Mouse (Mus musculus) midbrain, embryonic 12.5 days (tissue): ENCODE measurements at regions not wholly inside any gene's neighbourhood (a gene's known extent, or its start where the extent isn't known, plus 50 kb on each side); places are given as distances from the start of the nearest gene placed in this dataset.
A peak's percentile ranks its signal among the peaks of the same experiment; 100 is the strongest.

Experiments used
- ATAC-seq: fragments of 200-750 bp; cut with Nextera tagmentation; 2 replicates; pipeline ENCODE4 v1.8.0; 2017; ENCODE audit warnings: low read depth, moderate TSS enrichment, moderate library complexity; ENCODE audit not compliant: low FRiP score
- H3K27ac ChIP-seq: fragments of 300-500 bp; sonication (generic); replicated peaks from 2 replicates; pipeline ENCODE4 v1.5.1; 2016; ENCODE audit warnings: mild to moderate bottlenecking
- H3K27me3 ChIP-seq: fragments of 300-500 bp; sonication (generic); 2 replicates; pipeline ENCODE4 v1.6.1; 2016; ENCODE audit warnings: mild to moderate bottlenecking
- H3K36me3 ChIP-seq: fragments of 300-500 bp; sonication (generic); 2 replicates; pipeline ENCODE4 v1.6.1; 2016
- H3K4me1 ChIP-seq: fragments of 300-500 bp; sonication (generic); 2 replicates; pipeline ENCODE4 v1.6.1; 2016
- H3K4me2 ChIP-seq: fragments of 300-500 bp; sonication (generic); replicated peaks from 2 replicates; pipeline ENCODE4 v1.6.1; 2016; ENCODE audit warnings: mild to moderate bottlenecking, moderate library complexity
- H3K4me3 ChIP-seq: fragments of 300-500 bp; sonication (generic); 2 replicates; pipeline ENCODE4 v1.5.1; 2016; ENCODE audit warnings: mild to moderate bottlenecking
- H3K9ac ChIP-seq: fragments of 300-500 bp; sonication (generic); replicated peaks from 2 replicates; pipeline ENCODE4 v1.6.1; 2016; ENCODE audit warnings: mild to moderate bottlenecking, moderate library complexity
- H3K9me3 ChIP-seq: fragments of 300-500 bp; sonication (generic); 2 replicates; pipeline ENCODE4 v1.6.1; 2016; ENCODE audit warnings: mild to moderate bottlenecking
- WGBS: fragments of 180-500 bp; shearing (Covaris S2); methylation state at CpG from one replicate; pipeline ENCODE4 v1.1.7; 2016; 5-methylcytosine and 5-hydroxymethylcytosine counted together

- 0 out of 2 replicates have a peak overlapping the region, but pooled peaks have one; percentile 35 for H3K27ac ChIP-seq
- H3K4me1 ChIP-seq, result peaks cover 19% of the 10 kb centered on the region
- no peak overlapping the region for H3K4me2 ChIP-seq
- WGBS, result 22% methylated on average over 5 of the region's 5 CpGs
- no peak for ATAC-seq
- H3K9ac ChIP-seq, result no peak overlapping the region
- H3K4me3 ChIP-seq, result no peak overlapping the region
- H3K36me3 ChIP-seq, result no peaks in the 10 kb centered on the region
- no peaks in the 10 kb centered on the region for H3K9me3 ChIP-seq
- peaks cover 34% of the 10 kb centered on the region for H3K27me3 ChIP-seq
These were observed 223.2 kb upstream of the Nr2f2 start for GRCm38 (mm10) chr7:70589713-70590112.

- no peak overlapping the region for H3K4me2 ChIP-seq
- 98% methylated on average over 1 of the region's 1 CpGs for WGBS
- H3K27me3 ChIP-seq, result peaks cover 42% of the 10 kb centered on the region
- H3K27ac ChIP-seq, result no peak overlapping the region
- H3K4me3 ChIP-seq, result no peak overlapping the region
- H3K36me3 ChIP-seq, result no peaks in the 10 kb centered on the region
- H3K9ac ChIP-seq, result no peak overlapping the region
- no peak for ATAC-seq
- H3K4me1 ChIP-seq, result peaks cover 19% of the 10 kb centered on the region
- H3K9me3 ChIP-seq, result no peaks in the 10 kb centered on the region
These were observed 221.5 kb upstream of the Nr2f2 start for GRCm38 (mm10) chr7:70588061-70588460.

- Histone ChIP-seq H3K4me2 (no peak overlapping the region), H3K4me3 (no peak overlapping the region), H3K9me3 (no peaks in the 10 kb centered on the region), H3K36me3 (no peaks in the 10 kb centered on the region), H3K27ac (no peak overlapping the region), H3K27me3 (peaks cover 44% of the 10 kb centered on the region), H3K9ac (no peak overlapping the region), H3K4me1 (no peaks in the 10 kb centered on the region)
- no peak for ATAC-seq
- WGBS, result 68% methylated on average over 13 of the region's 13 CpGs
These were observed 217.9 kb upstream of the Nr2f2 start for GRCm38 (mm10) chr7:70584480-70584879.

GRCm38 (mm10) chr7:70576112-70576910 is 209.8 kb upstream of the Nr2f2 start:
- H3K9me3 ChIP-seq, result no peaks in the 10 kb centered on the region
- no peak overlapping the region for H3K27ac ChIP-seq
- ATAC-seq, result peak; percentile 49; the same call in 1 of the 2 replicates
- 38% methylated on average over 15 of the region's 15 CpGs for WGBS
- H3K9ac ChIP-seq, result no peak overlapping the region
- no peak overlapping the region for H3K4me2 ChIP-seq
- peaks cover 3% of the 10 kb centered on the region for H3K27me3 ChIP-seq
- peaks cover 4% of the 10 kb centered on the region for H3K4me1 ChIP-seq
- no peaks in the 10 kb centered on the region for H3K36me3 ChIP-seq
- H3K4me3 ChIP-seq, result no peak overlapping the region

- no peak overlapping the region for H3K27ac ChIP-seq
- H3K4me1 ChIP-seq, result peaks cover 4% of the 10 kb centered on the region
- no peak overlapping the region for H3K4me3 ChIP-seq
- H3K36me3 ChIP-seq, result no peaks in the 10 kb centered on the region
- no peak overlapping the region for H3K9ac ChIP-seq
- H3K4me2 ChIP-seq, result no peak overlapping the region
- peaks cover 3% of the 10 kb centered on the region; the same call in 1 of the 2 replicates for H3K27me3 ChIP-seq
- H3K9me3 ChIP-seq, result no peaks in the 10 kb centered on the region
- no peak for ATAC-seq
- 83% methylated on average over 2 of the region's 2 CpGs for WGBS
These were observed 209.1 kb upstream of the Nr2f2 start for GRCm38 (mm10) chr7:70575614-70576013.

- H3K4me3 ChIP-seq, result no peak overlapping the region
- no peaks in the 10 kb centered on the region for H3K36me3 ChIP-seq
- no peak for ATAC-seq
- no peaks in the 10 kb centered on the region for H3K9me3 ChIP-seq
- no peak overlapping the region for H3K4me2 ChIP-seq
- no peak overlapping the region for H3K9ac ChIP-seq
- peaks cover 3% of the 10 kb centered on the region; the same call in 1 of the 2 replicates for H3K27me3 ChIP-seq
- WGBS, result 84% methylated on average over 6 of the region's 6 CpGs
- H3K27ac ChIP-seq, result no peak overlapping the region
- H3K4me1 ChIP-seq, result peaks cover 4% of the 10 kb centered on the region
These were observed 207.7 kb upstream of the Nr2f2 start for GRCm38 (mm10) chr7:70574194-70574593.

- 90% methylated on average over 1 of the region's 1 CpGs for WGBS
- H3K4me1 ChIP-seq, result no peaks in the 10 kb centered on the region
- no peaks in the 10 kb centered on the region for H3K27me3 ChIP-seq
- no peak overlapping the region for H3K9ac ChIP-seq
- H3K36me3 ChIP-seq, result no peaks in the 10 kb centered on the region
- no peak overlapping the region for H3K4me3 ChIP-seq
- no peaks in the 10 kb centered on the region for H3K9me3 ChIP-seq
- no peak for ATAC-seq
- H3K4me2 ChIP-seq, result no peak overlapping the region
- no peak overlapping the region for H3K27ac ChIP-seq
These were observed 198.5 kb upstream of the Nr2f2 start for GRCm38 (mm10) chr7:70565034-70565433.

- H3K36me3 ChIP-seq, result no peaks in the 10 kb centered on the region
- no peaks in the 10 kb centered on the region for H3K9me3 ChIP-seq
- no peak overlapping the region for H3K4me2 ChIP-seq
- H3K4me1 ChIP-seq, result no peaks in the 10 kb centered on the region
- no peak for ATAC-seq
- WGBS, result 76% methylated on average over 5 of the region's 5 CpGs
- no peak overlapping the region for H3K27ac ChIP-seq
- no peak overlapping the region for H3K4me3 ChIP-seq
- no peak overlapping the region for H3K9ac ChIP-seq
- H3K27me3 ChIP-seq, result no peaks in the 10 kb centered on the region
These were observed 182.5 kb upstream of the Nr2f2 start for GRCm38 (mm10) chr7:70548936-70549450.

GRCm38 (mm10) chr7:70541881-70542665 is 175.5 kb upstream of the Nr2f2 start:
- WGBS, result 90% methylated on average over 10 of the region's 10 CpGs
- H3K27me3 ChIP-seq, result no peaks in the 10 kb centered on the region
- H3K36me3 ChIP-seq, result no peaks in the 10 kb centered on the region
- H3K4me2 ChIP-seq, result no peak overlapping the region
- no peaks in the 10 kb centered on the region for H3K9me3 ChIP-seq
- no peak overlapping the region for H3K9ac ChIP-seq
- ATAC-seq, result no peak
- H3K4me1 ChIP-seq, result no peaks in the 10 kb centered on the region
- no peak overlapping the region for H3K4me3 ChIP-seq
- H3K27ac ChIP-seq, result no peak overlapping the region

- Histone ChIP-seq H3K36me3 (no peaks in the 10 kb centered on the region), H3K27me3 (no peaks in the 10 kb centered on the region), H3K4me1 (no peaks in the 10 kb centered on the region), H3K9ac (no peak overlapping the region), H3K9me3 (no peaks in the 10 kb centered on the region), H3K4me3 (no peak overlapping the region), H3K4me2 (no peak overlapping the region), H3K27ac (no peak overlapping the region)
- no peak for ATAC-seq
- 85% methylated on average over 9 of the region's 9 CpGs for WGBS
These were observed 172.6 kb upstream of the Nr2f2 start for GRCm38 (mm10) chr7:70539121-70539642.

- H3K4me2 ChIP-seq, result no peak overlapping the region
- H3K9me3 ChIP-seq, result no peaks in the 10 kb centered on the region
- 89% methylated on average over 6 of the region's 6 CpGs for WGBS
- H3K27ac ChIP-seq, result no peak overlapping the region
- H3K27me3 ChIP-seq, result no peaks in the 10 kb centered on the region
- no peak overlapping the region for H3K4me3 ChIP-seq
- ATAC-seq, result no peak
- no peak overlapping the region for H3K9ac ChIP-seq
- no peaks in the 10 kb centered on the region for H3K4me1 ChIP-seq
- H3K36me3 ChIP-seq, result no peaks in the 10 kb centered on the region
These were observed 169.5 kb upstream of the Nr2f2 start for GRCm38 (mm10) chr7:70536046-70536445.

GRCm38 (mm10) chr7:70533552-70533951 is 167.0 kb upstream of the Nr2f2 start:
- Histone ChIP-seq H3K4me3 (no peak overlapping the region), H3K27me3 (no peaks in the 10 kb centered on the region), H3K36me3 (no peaks in the 10 kb centered on the region), H3K9ac (no peak overlapping the region), H3K9me3 (no peaks in the 10 kb centered on the region), H3K4me2 (no peak overlapping the region), H3K4me1 (no peaks in the 10 kb centered on the region), H3K27ac (no peak overlapping the region)
- WGBS, result 79% methylated on average over 1 of the region's 1 CpGs
- peak; percentile 58; the same call in 1 of the 2 replicates for ATAC-seq
